Mouse (Mus musculus): ENCODE data around the gene Nek5. TPM values are rescaled to one million over a fixed set of nuclear protein-coding genes. Genes with fewer than 3 reads are reported as not detected.

Gene Nek5
- total and polyA plus RNA-seq, 3 experiments: 0.04 TPM; not detected in 2

GRCm38 (mm10) chr8:22148367-22148740, 23.5 kb upstream of the Nek5 start:
- Histone ChIP-seq H3K9me3 (replicated peaks; ENCODE audit: insufficient read depth, low read length) (no peaks in the 10 kb centered on the region), H3K27ac (ENCODE audit: control insufficient read depth, low read depth, low read length) (no peak overlapping the region), H3K36me3 (ENCODE audit: control insufficient read depth in 1 of 2, insufficient read depth in 2 of 2, low read length in 2 of 2) (no peaks in the 10 kb centered on the region), H3K9ac (ENCODE audit: control insufficient read depth, low read depth, low read length, poor library complexity, severe bottlenecking) (no peak overlapping the region), H3K4me3 (ENCODE audit: control insufficient read depth in 1 of 2, insufficient read depth in 1 of 2, low read depth in 2 of 2, low read length in 2 of 2) (no peak overlapping the region), H3K27me3 (ENCODE audit: control insufficient read depth in 1 of 2, insufficient read depth in 2 of 2, low read length in 2 of 2) (no peaks in the 10 kb centered on the region), H3K79me2 (ENCODE audit: control insufficient read depth, insufficient read depth, low read length, poor library complexity) (no peaks in the 10 kb centered on the region), H3K4me1 (ENCODE audit: control insufficient read depth in 1 of 2, insufficient read depth in 2 of 2, low read length in 2 of 2) (no peaks in the 10 kb centered on the region)
- TF ChIP-seq MXI1 (IDR thresholded peaks at IDR 0.05; ENCODE audit: low read depth, low read length) (no peak), ZC3H11A (IDR thresholded peaks at IDR 0.05; ENCODE audit: low read depth, low read length) (no peak), RCOR1 (IDR thresholded peaks at IDR 0.05; ENCODE audit: low read depth, low read length) (no peak), CHD1 (IDR thresholded peaks at IDR 0.05; ENCODE audit: low read depth, low read length) (no peak), RAD21 (IDR thresholded peaks at IDR 0.05; ENCODE audit: low read depth, low read length) (no peak), EP300 (IDR thresholded peaks at IDR 0.05; ENCODE audit: low read depth in 1 of 2, low read length in 2 of 2) (no peak), TBP (IDR thresholded peaks at IDR 0.05; ENCODE audit: low read depth, low read length) (no peak), ZMIZ1 (IDR thresholded peaks at IDR 0.05; ENCODE audit: low read depth, low read length) (no peak), USF1 (IDR thresholded peaks at IDR 0.05; ENCODE audit: low read depth, low read length) (no peak), ELF1 (IDR thresholded peaks at IDR 0.05; ENCODE audit: low read depth, low read length) (no peak), HCFC1 (IDR thresholded peaks at IDR 0.05; ENCODE audit: low read depth, low read length) (no peak), MAFK (IDR thresholded peaks at IDR 0.05; ENCODE audit: borderline replicate concordance, low read depth, low read length) (no peak), E2F4 (IDR thresholded peaks at IDR 0.05; ENCODE audit: borderline replicate concordance, low read depth, low read length) (no peak), NELFE (IDR thresholded peaks at IDR 0.05; ENCODE audit: low read depth, low read length) (no peak), ZNF384 (IDR thresholded peaks at IDR 0.05; ENCODE audit: low read depth, low read length) (no peak), MYC (IDR thresholded peaks at IDR 0.05; ENCODE audit: low read depth, low read length) (no peak), POLR2A (IDR thresholded peaks at IDR 0.05; ENCODE audit: control insufficient read depth in 1 of 2, insufficient read depth in 1 of 2, low read depth in 1 of 2, low read length in 2 of 2, poor library complexity in 1 of 2) (no peak)
- DNase-seq (ENCODE audit: low read depth, low spot score): no peak

GRCm38 (mm10) chr8:22147706-22148366, 23.0 kb upstream of the Nek5 start:
- Histone ChIP-seq H3K27ac (ENCODE audit: control insufficient read depth, low read depth, low read length) (no peak overlapping the region), H3K9me3 (replicated peaks; ENCODE audit: insufficient read depth, low read length) (no peaks in the 10 kb centered on the region), H3K36me3 (ENCODE audit: control insufficient read depth in 1 of 2, insufficient read depth in 2 of 2, low read length in 2 of 2) (no peaks in the 10 kb centered on the region), H3K79me2 (ENCODE audit: control insufficient read depth, insufficient read depth, low read length, poor library complexity) (no peaks in the 10 kb centered on the region), H3K9ac (ENCODE audit: control insufficient read depth, low read depth, low read length, poor library complexity, severe bottlenecking) (no peak overlapping the region), H3K4me3 (ENCODE audit: control insufficient read depth in 1 of 2, insufficient read depth in 1 of 2, low read depth in 2 of 2, low read length in 2 of 2) (no peak overlapping the region), H3K27me3 (ENCODE audit: control insufficient read depth in 1 of 2, insufficient read depth in 2 of 2, low read length in 2 of 2) (no peaks in the 10 kb centered on the region), H3K4me1 (ENCODE audit: control insufficient read depth in 1 of 2, insufficient read depth in 2 of 2, low read length in 2 of 2) (no peaks in the 10 kb centered on the region)
- no peak for DNase-seq (ENCODE audit: low read depth, low spot score)
- no peak for TF ChIP-seq BHLHE40 (IDR thresholded peaks at IDR 0.05; ENCODE audit: borderline replicate concordance, low read depth, low read length)
- no peak for TF ChIP-seq NRF1 (IDR thresholded peaks at IDR 0.05; ENCODE audit: insufficient read depth, low read depth, low read length, poor library complexity, severe bottlenecking)
- TF ChIP-seq GATA1 (IDR thresholded peaks at IDR 0.05; ENCODE audit: low read depth, low read length): no peak
- no peak for TF ChIP-seq E2F4 (IDR thresholded peaks at IDR 0.05; ENCODE audit: borderline replicate concordance, low read depth, low read length)
- no peak for TF ChIP-seq POLR2A (IDR thresholded peaks at IDR 0.05; ENCODE audit: control insufficient read depth in 1 of 2, insufficient read depth in 1 of 2, low read depth in 1 of 2, low read length in 2 of 2, poor library complexity in 1 of 2)
- no peak for TF ChIP-seq RAD21 (IDR thresholded peaks at IDR 0.05; ENCODE audit: low read depth, low read length)
- no peak for TF ChIP-seq MAFK (IDR thresholded peaks at IDR 0.05; ENCODE audit: borderline replicate concordance, low read depth, low read length)
- no peak for TF ChIP-seq JUND (IDR thresholded peaks at IDR 0.05; ENCODE audit: low read depth, low read length)
- TF ChIP-seq ELF1 (IDR thresholded peaks at IDR 0.05; ENCODE audit: low read depth, low read length): no peak
- TF ChIP-seq TBP (IDR thresholded peaks at IDR 0.05; ENCODE audit: low read depth, low read length): no peak
- TF ChIP-seq HCFC1 (IDR thresholded peaks at IDR 0.05; ENCODE audit: low read depth, low read length): no peak
- no peak for TF ChIP-seq USF2 (IDR thresholded peaks at IDR 0.05; ENCODE audit: borderline replicate concordance in 1 of 2, insufficient read depth in 1 of 2, low read depth in 1 of 2, low read length in 2 of 2)
- no peak for TF ChIP-seq MAX (IDR thresholded peaks at IDR 0.05; ENCODE audit: low read length)
- no peak for TF ChIP-seq MYB (IDR thresholded peaks at IDR 0.05; ENCODE audit: low read depth, low read length)

All from MEL (cell line).